Mouse (Mus musculus) heart, postnatal 4 days (tissue): Measurements from ENCODE around the gene Tead4. TPM values are rescaled to one million over a fixed set of nuclear protein-coding genes. Genes with fewer than 3 reads are reported as not detected.
"Not testable (repeated sequence)": the region's sequence is repeated elsewhere in the genome, so short reads cannot be mapped to it uniquely, and the experiment has no call there.

Experiments
- DNase-seq: peaks from one replicate; pipeline ENCODE4 v3.0.0; 2021
- total RNA-seq, 2 experiments: library from RNA; stranded (reverse); gene quantifications; 2 replicates each; pipeline ENCODE4 v1.2.3; 2021

Gene Tead4
- total RNA-seq, 2 experiments from 2014 or later, result 6.2 to 6.9 TPM

- peak; percentile 42 for DNase-seq
Observed at GRCm38 (mm10) chr6:128234206-128234605, 66.4 kb downstream of the Tead4 start.

- no peak for DNase-seq
Observed at GRCm38 (mm10) chr6:128232216-128232615, 68.4 kb downstream of the Tead4 start.

GRCm38 (mm10) chr6:128231741-128232140 lies 68.9 kb downstream of the Tead4 start:
- no peak for DNase-seq

- peak; percentile 49 for DNase-seq
Observed at GRCm38 (mm10) chr6:128227438-128228017, 73.1 kb downstream of the Tead4 start.

GRCm38 (mm10) chr6:128226941-128227340 lies 73.7 kb downstream of the Tead4 start:
- DNase-seq, result no peak

- no peak for DNase-seq
Observed at GRCm38 (mm10) chr6:128225846-128226176, 74.8 kb downstream of the Tead4 start.

GRCm38 (mm10) chr6:128225009-128225845 lies 75.4 kb downstream of the Tead4 start:
- DNase-seq, result no peak

GRCm38 (mm10) chr6:128223159-128223558 lies 77.5 kb downstream of the Tead4 start:
- DNase-seq, result no peak

GRCm38 (mm10) chr6:128215004-128215403 lies 85.6 kb downstream of the Tead4 start:
- DNase-seq, result not testable (repeated sequence)

GRCm38 (mm10) chr6:128209199-128209598 lies 91.4 kb downstream of the Tead4 start:
- DNase-seq, result not testable (repeated sequence)

GRCm38 (mm10) chr6:128208491-128209170 lies 92.0 kb downstream of the Tead4 start:
- no peak for DNase-seq

- DNase-seq, result no peak
Observed at GRCm38 (mm10) chr6:128203557-128203956, 97.1 kb downstream of the Tead4 start.

GRCm38 (mm10) chr6:128200847-128201640 lies 99.6 kb downstream of the Tead4 start:
- DNase-seq, result peak; percentile 81

- DNase-seq, result peak; percentile 100
Observed at GRCm38 (mm10) chr6:128200116-128200846, 100.3 kb downstream of the Tead4 start.

- DNase-seq, result no peak
Observed at GRCm38 (mm10) chr6:128183521-128183920, 117.1 kb downstream of the Tead4 start.

- DNase-seq, result no peak
Observed at GRCm38 (mm10) chr6:128181176-128181575, 119.4 kb downstream of the Tead4 start.

- no peak for DNase-seq
Observed at GRCm38 (mm10) chr6:128179651-128180050, 121.0 kb downstream of the Tead4 start.

GRCm38 (mm10) chr6:128179247-128179646 lies 121.4 kb downstream of the Tead4 start:
- DNase-seq, result no peak

GRCm38 (mm10) chr6:128178681-128179080 lies 121.9 kb downstream of the Tead4 start:
- DNase-seq, result no peak
